Mouse (Mus musculus): ENCODE results near the gene Tecr. TPM values are rescaled to one million over a fixed set of nuclear protein-coding genes. Genes with fewer than 3 reads are reported as not detected.

The Tecr gene
- polyA plus RNA-seq, 1 experiment from 2014 or later, result 760 TPM

DNA sequence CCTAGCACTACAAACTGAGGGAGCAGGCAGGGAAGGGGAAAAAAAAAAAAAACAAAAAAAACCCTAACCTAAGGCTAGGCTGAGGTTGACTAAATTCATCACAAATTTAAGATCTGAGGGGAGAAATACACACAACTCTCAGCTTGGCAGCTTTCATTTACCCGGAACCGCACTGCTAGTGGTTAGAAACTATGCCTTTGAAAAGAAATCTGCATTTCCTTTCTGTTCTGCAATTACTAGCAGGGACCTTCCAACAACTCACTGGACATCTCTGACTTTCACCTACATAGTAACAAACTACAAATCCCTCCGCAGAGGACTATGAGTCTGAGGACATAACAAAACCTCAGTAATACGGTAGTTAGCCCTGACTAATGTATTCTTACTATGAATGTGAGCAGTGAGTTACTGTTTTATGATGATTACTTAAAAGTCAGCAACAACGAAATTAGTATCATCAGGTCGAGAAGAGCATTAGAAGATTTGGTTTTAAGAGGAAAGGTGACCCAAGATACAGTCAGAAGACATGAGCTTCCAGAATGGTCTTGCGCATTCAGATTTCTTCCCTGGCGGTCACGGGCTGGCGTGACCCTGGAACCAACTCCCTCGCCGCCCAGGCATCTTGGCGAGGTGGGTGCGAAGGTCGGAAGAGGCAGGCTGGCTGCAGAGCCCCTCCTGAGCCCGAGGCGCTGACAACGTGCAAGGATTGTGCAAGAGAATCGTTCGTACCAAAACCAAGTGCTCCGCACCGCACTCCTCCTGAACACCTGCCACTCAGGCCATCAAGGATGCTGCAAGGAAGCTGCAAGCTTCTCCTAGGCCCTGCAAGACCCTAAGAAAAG is 14.2 kb downstream of the Tecr start:
- Histone ChIP-seq H3K9me3 (ENCODE audit: control insufficient read depth, low read length) (no peaks in the 10 kb centered on the region), H3K4me1 (ENCODE audit: control insufficient read depth, insufficient read depth, low read length) (peaks cover 9% of the 10 kb centered on the region), H3K36me3 (ENCODE audit: control insufficient read depth, insufficient read depth, low read length) (no peaks in the 10 kb centered on the region; the same call in 1 of the 2 replicates), H3K4me3 (ENCODE audit: low read depth, low read length) (peak overlapping the region; percentile 85), H3K4me2 (ENCODE audit: low read depth) (peak overlapping the region; percentile 53), H3K9ac (ENCODE audit: low read length) (peak overlapping the region; percentile 89), H3K27ac (ENCODE audit: low read depth, low read length) (peak overlapping the region; percentile 84), H3K27me3 (ENCODE audit: control insufficient read depth, insufficient read depth, low read length) (no peaks in the 10 kb centered on the region)
- ATAC-seq (ENCODE audit: insufficient read depth, low FRiP score, low TSS enrichment), result peak; percentile 28; the same call in 1 of the 2 replicates
- WGBS, result 7% methylated on average over 22 of the region's 22 CpGs
- no peak for DNase-seq (ENCODE audit: low spot score)

DNA sequence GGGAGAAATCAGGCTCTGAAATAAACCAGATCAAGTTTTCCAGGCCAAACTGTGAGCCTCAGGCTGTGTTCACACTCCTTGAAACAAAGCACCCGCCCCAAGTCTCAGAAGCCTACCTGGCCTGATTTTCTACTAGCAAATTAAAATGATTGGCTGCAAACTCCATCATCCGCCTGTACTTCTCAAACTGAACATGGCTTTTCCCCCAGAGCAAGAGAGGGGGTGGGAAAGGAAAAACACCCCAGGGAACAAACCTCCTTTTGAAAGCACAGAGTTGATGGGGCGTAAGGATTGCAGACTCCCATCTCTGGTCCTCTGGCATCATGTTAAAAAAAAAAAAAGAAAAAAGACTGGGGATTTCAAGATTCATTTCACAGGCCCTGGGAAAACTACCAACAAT is 15.1 kb downstream of the Tecr start:
- no peaks in the 10 kb centered on the region; the same call in 1 of the 2 replicates for H3K36me3 ChIP-seq (ENCODE audit: control insufficient read depth, insufficient read depth, low read length)
- 80% methylated on average over 3 of the region's 3 CpGs for WGBS
- DNase-seq (ENCODE audit: low spot score), result no peak
- H3K4me2 ChIP-seq (ENCODE audit: low read depth), result peak overlapping the region; percentile 53
- no peak for ATAC-seq (ENCODE audit: insufficient read depth, low FRiP score, low TSS enrichment)
- H3K9me3 ChIP-seq (ENCODE audit: control insufficient read depth, low read length), result no peaks in the 10 kb centered on the region
- H3K9ac ChIP-seq (ENCODE audit: low read length), result peak overlapping the region; percentile 41
- H3K4me3 ChIP-seq (ENCODE audit: low read depth, low read length), result peak overlapping the region; percentile 85
- no peaks in the 10 kb centered on the region for H3K27me3 ChIP-seq (ENCODE audit: control insufficient read depth, insufficient read depth, low read length)
- peaks cover 9% of the 10 kb centered on the region for H3K4me1 ChIP-seq (ENCODE audit: control insufficient read depth, insufficient read depth, low read length)
- H3K27ac ChIP-seq (ENCODE audit: low read depth, low read length), result no peak overlapping the region

GRCm38 (mm10) chr8:83590488-83591023 is 17.2 kb downstream of the Tecr start:
- Histone ChIP-seq H3K4me1 (ENCODE audit: control insufficient read depth, insufficient read depth, low read length) (peaks cover 9% of the 10 kb centered on the region), H3K27ac (ENCODE audit: low read depth, low read length) (no peak overlapping the region), H3K9ac (ENCODE audit: low read length) (no peak overlapping the region), H3K4me3 (ENCODE audit: low read depth, low read length) (no peak overlapping the region), H3K36me3 (ENCODE audit: control insufficient read depth, insufficient read depth, low read length) (peaks cover 3% of the 10 kb centered on the region), H3K27me3 (ENCODE audit: control insufficient read depth, insufficient read depth, low read length) (no peaks in the 10 kb centered on the region), H3K4me2 (ENCODE audit: low read depth) (no peak overlapping the region), H3K9me3 (ENCODE audit: control insufficient read depth, low read length) (no peaks in the 10 kb centered on the region)
- DNase-seq (ENCODE audit: low spot score) (no peak), ATAC-seq (ENCODE audit: insufficient read depth, low FRiP score, low TSS enrichment) (no peak)
- 90% methylated on average over 7 of the region's 7 CpGs for WGBS

DNA sequence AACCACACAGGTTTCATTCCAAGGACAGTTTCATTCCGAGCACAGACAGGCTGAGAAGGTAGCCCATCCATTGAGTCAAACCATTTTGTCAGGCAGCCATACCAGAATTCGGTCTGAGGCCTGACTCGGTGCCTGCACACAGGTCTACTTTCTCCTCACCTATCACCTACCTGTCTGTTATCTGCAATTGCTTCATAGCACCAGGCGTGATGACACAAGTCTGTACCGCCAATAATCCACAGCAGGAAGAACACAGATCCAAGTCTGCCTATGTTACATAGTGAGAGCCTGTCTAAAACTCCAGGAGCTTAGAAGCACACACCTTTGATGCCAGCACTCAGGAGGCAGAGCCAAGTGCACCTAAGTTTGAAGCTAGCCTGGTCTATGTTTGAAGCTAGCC is 18.9 kb downstream of the Tecr start:
- H3K27ac ChIP-seq (ENCODE audit: low read depth, low read length), result no peak overlapping the region
- H3K4me3 ChIP-seq (ENCODE audit: low read depth, low read length), result no peak overlapping the region
- no peak overlapping the region for H3K4me2 ChIP-seq (ENCODE audit: low read depth)
- H3K4me1 ChIP-seq (ENCODE audit: control insufficient read depth, insufficient read depth, low read length), result peaks cover 9% of the 10 kb centered on the region
- no peak for DNase-seq (ENCODE audit: low spot score)
- no peak overlapping the region for H3K9ac ChIP-seq (ENCODE audit: low read length)
- 94% methylated on average over 5 of the region's 5 CpGs for WGBS
- no peaks in the 10 kb centered on the region for H3K27me3 ChIP-seq (ENCODE audit: control insufficient read depth, insufficient read depth, low read length)
- ATAC-seq (ENCODE audit: insufficient read depth, low FRiP score, low TSS enrichment), result no peak
- H3K9me3 ChIP-seq (ENCODE audit: control insufficient read depth, low read length), result no peaks in the 10 kb centered on the region
- H3K36me3 ChIP-seq (ENCODE audit: control insufficient read depth, insufficient read depth, low read length), result peaks cover 4% of the 10 kb centered on the region

- Histone ChIP-seq H3K9ac (ENCODE audit: low read length) (no peak overlapping the region), H3K4me2 (ENCODE audit: low read depth) (no peak overlapping the region), H3K4me1 (ENCODE audit: control insufficient read depth, insufficient read depth, low read length) (peaks cover 8% of the 10 kb centered on the region), H3K4me3 (ENCODE audit: low read depth, low read length) (no peak overlapping the region), H3K27me3 (ENCODE audit: control insufficient read depth, insufficient read depth, low read length) (no peaks in the 10 kb centered on the region), H3K36me3 (ENCODE audit: control insufficient read depth, insufficient read depth, low read length) (peaks cover 4% of the 10 kb centered on the region), H3K9me3 (ENCODE audit: control insufficient read depth, low read length) (no peaks in the 10 kb centered on the region), H3K27ac (ENCODE audit: low read depth, low read length) (no peak overlapping the region)
- no peak for DNase-seq (ENCODE audit: low spot score)
- no peak for ATAC-seq (ENCODE audit: insufficient read depth, low FRiP score, low TSS enrichment)
- WGBS, result 81% methylated on average over 6 of the region's 6 CpGs
These were observed 20.1 kb downstream of the Tecr start for GRCm38 (mm10) chr8:83587644-83588043.

GRCm38 (mm10) chr8:83585333-83585732 is 22.4 kb downstream of the Tecr start:
- no peak overlapping the region for H3K4me3 ChIP-seq (ENCODE audit: low read depth, low read length)
- no peak overlapping the region for H3K9ac ChIP-seq (ENCODE audit: low read length)
- WGBS, result 86% methylated on average over 3 of the region's 3 CpGs
- no peak for ATAC-seq (ENCODE audit: insufficient read depth, low FRiP score, low TSS enrichment)
- no peaks in the 10 kb centered on the region for H3K27me3 ChIP-seq (ENCODE audit: control insufficient read depth, insufficient read depth, low read length)
- no peaks in the 10 kb centered on the region for H3K9me3 ChIP-seq (ENCODE audit: control insufficient read depth, low read length)
- no peak overlapping the region for H3K27ac ChIP-seq (ENCODE audit: low read depth, low read length)
- H3K4me1 ChIP-seq (ENCODE audit: control insufficient read depth, insufficient read depth, low read length), result no peaks in the 10 kb centered on the region
- peaks cover 4% of the 10 kb centered on the region for H3K36me3 ChIP-seq (ENCODE audit: control insufficient read depth, insufficient read depth, low read length)
- DNase-seq (ENCODE audit: low spot score), result no peak
- no peak overlapping the region for H3K4me2 ChIP-seq (ENCODE audit: low read depth)

DNA sequence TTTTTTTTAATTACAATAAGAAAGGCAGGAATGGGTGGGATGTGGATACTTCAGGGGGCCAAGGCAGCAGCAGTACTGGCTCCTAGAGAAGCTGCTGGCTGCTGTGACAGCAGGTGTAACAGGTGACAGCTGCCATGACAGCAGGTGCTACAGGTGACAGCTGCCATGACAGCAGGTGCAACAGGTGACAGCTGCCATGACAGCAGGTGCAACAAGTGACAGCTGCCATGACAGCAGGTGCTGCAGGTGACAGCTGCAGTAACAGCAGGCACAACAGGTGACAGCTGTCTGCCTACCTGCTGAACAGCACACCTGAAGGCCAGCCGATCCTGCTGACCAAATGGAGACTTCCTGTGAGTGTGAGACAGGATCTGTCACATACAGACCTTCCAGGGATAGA is 23.0 kb downstream of the Tecr start:
- WGBS, result 86% methylated on average over 1 of the region's 1 CpGs
- Histone ChIP-seq H3K9ac (ENCODE audit: low read length) (no peak overlapping the region), H3K27me3 (ENCODE audit: control insufficient read depth, insufficient read depth, low read length) (no peaks in the 10 kb centered on the region), H3K9me3 (ENCODE audit: control insufficient read depth, low read length) (no peaks in the 10 kb centered on the region), H3K4me3 (ENCODE audit: low read depth, low read length) (no peak overlapping the region), H3K27ac (ENCODE audit: low read depth, low read length) (no peak overlapping the region), H3K36me3 (ENCODE audit: control insufficient read depth, insufficient read depth, low read length) (peaks cover 4% of the 10 kb centered on the region), H3K4me1 (ENCODE audit: control insufficient read depth, insufficient read depth, low read length) (no peaks in the 10 kb centered on the region), H3K4me2 (ENCODE audit: low read depth) (no peak overlapping the region)
- DNase-seq (ENCODE audit: low spot score) (no peak), ATAC-seq (ENCODE audit: insufficient read depth, low FRiP score, low TSS enrichment) (no peak)

DNA sequence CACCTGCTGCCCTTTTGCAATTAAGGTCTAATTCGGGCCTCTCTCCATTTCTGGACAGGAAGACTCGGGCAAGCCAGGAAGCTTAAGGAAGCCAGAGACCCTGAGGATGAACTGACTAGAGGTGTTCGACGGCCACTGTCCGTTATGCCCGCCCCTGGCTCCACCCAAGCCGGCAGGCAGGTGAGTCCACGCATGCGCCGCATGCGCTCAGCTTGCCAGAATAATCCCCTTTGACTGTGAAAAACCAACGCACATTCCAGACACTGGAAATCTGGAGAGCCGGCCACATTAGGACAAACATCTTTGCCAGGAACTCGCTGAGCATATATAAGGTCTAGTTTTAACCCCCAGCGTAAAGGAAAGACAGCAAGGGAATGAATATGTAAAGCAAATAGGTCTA is 24.5 kb downstream of the Tecr start:
- Histone ChIP-seq H3K9ac (ENCODE audit: low read length) (no peak overlapping the region), H3K4me3 (ENCODE audit: low read depth, low read length) (no peak overlapping the region), H3K4me2 (ENCODE audit: low read depth) (no peak overlapping the region), H3K36me3 (ENCODE audit: control insufficient read depth, insufficient read depth, low read length) (peaks cover 4% of the 10 kb centered on the region), H3K9me3 (ENCODE audit: control insufficient read depth, low read length) (no peaks in the 10 kb centered on the region), H3K4me1 (ENCODE audit: control insufficient read depth, insufficient read depth, low read length) (peaks cover under 1% of the 10 kb centered on the region), H3K27me3 (ENCODE audit: control insufficient read depth, insufficient read depth, low read length) (no peaks in the 10 kb centered on the region), H3K27ac (ENCODE audit: low read depth, low read length) (no peak overlapping the region)
- WGBS, result 90% methylated on average over 15 of the region's 15 CpGs
- DNase-seq (ENCODE audit: low spot score), result peak; percentile 10
- no peak for ATAC-seq (ENCODE audit: insufficient read depth, low FRiP score, low TSS enrichment)

GRCm38 (mm10) chr8:83582226-83582625 is 25.5 kb downstream of the Tecr start:
- peaks cover 6% of the 10 kb centered on the region for H3K4me1 ChIP-seq (ENCODE audit: control insufficient read depth, insufficient read depth, low read length)
- DNase-seq (ENCODE audit: low spot score) (peak; percentile 10), ATAC-seq (ENCODE audit: insufficient read depth, low FRiP score, low TSS enrichment) (no peak)
- no peaks in the 10 kb centered on the region for H3K27me3 ChIP-seq (ENCODE audit: control insufficient read depth, insufficient read depth, low read length)
- no peaks in the 10 kb centered on the region for H3K9me3 ChIP-seq (ENCODE audit: control insufficient read depth, low read length)
- H3K4me2 ChIP-seq (ENCODE audit: low read depth), result no peak overlapping the region
- peaks cover 4% of the 10 kb centered on the region; the same call in 1 of the 2 replicates for H3K36me3 ChIP-seq (ENCODE audit: control insufficient read depth, insufficient read depth, low read length)
- H3K27ac ChIP-seq (ENCODE audit: low read depth, low read length), result no peak overlapping the region
- WGBS, result 89% methylated on average over 8 of the region's 8 CpGs
- no peak overlapping the region for H3K9ac ChIP-seq (ENCODE audit: low read length)
- no peak overlapping the region for H3K4me3 ChIP-seq (ENCODE audit: low read depth, low read length)
